Mouse (Mus musculus) spleen, adult 2 months (tissue): ENCODE measurements at regions not wholly inside any gene's neighbourhood (a gene's known extent, or its start where the extent isn't known, plus 50 kb on each side); places are given as distances from the start of the nearest gene placed in this dataset.

Source experiments
- DNase-seq, 2 experiments: peaks; one replicate each; pipeline versions ENCODE4 v3.0.0 to v3.0.0-alpha.2; 2012 to 2021; ENCODE audit warnings: low spot score in 2 of 2, low read depth in 1 of 2
- H3K27ac ChIP-seq: fragments of 200-500 bp; 2 replicates; pipeline ENCODE4 v1.5.1; 2012; ENCODE audit warnings: low read length, inconsistent platforms; ENCODE audit not compliant: insufficient read depth
- H3K27me3 ChIP-seq: fragments of 200-500 bp; 2 replicates; pipeline ENCODE4 v1.6.1; 2012; ENCODE audit warnings: mild to moderate bottlenecking, moderate library complexity, low read length, inconsistent platforms; ENCODE audit not compliant: control insufficient read depth, insufficient read depth
- H3K36me3 ChIP-seq: fragments of 200-500 bp; 2 replicates; pipeline ENCODE4 v1.6.1; 2012; ENCODE audit warnings: mild to moderate bottlenecking, low read length, inconsistent platforms; ENCODE audit not compliant: control insufficient read depth, insufficient read depth
- H3K4me1 ChIP-seq: fragments of 200-500 bp; 2 replicates; pipeline ENCODE4 v1.6.1; 2011; ENCODE audit warnings: inconsistent platforms; ENCODE audit not compliant: control insufficient read depth, insufficient read depth, insufficient read length
- H3K4me3 ChIP-seq: fragments of 200-500 bp; 2 replicates; pipeline ENCODE4 v1.5.1; 2011; ENCODE audit warnings: mild to moderate bottlenecking, inconsistent platforms; ENCODE audit not compliant: insufficient read depth, insufficient read length; ENCODE audit errors: extremely low read depth
- CTCF ChIP-seq: fragments of 200-500 bp; IDR thresholded peaks from 2 replicates; pipeline ENCODE4 v1.5.1; 2011; ENCODE audit warnings: mild to moderate bottlenecking, inconsistent platforms; ENCODE audit not compliant: insufficient read depth, insufficient read length, insufficient replicate concordance; ENCODE audit errors: extremely low read depth
- POLR2A ChIP-seq: fragments of 200-500 bp; IDR thresholded peaks from 2 replicates; pipeline ENCODE4 v1.6.1; 2011; ENCODE audit warnings: low read depth, low read length, inconsistent platforms
- whole genome bisulfite sequencing: fragments of 180-500 bp; shearing (Covaris S2); methylation state at CpG from one replicate; pipeline ENCODE4 v1.1.7; 2018; 5-methylcytosine and 5-hydroxymethylcytosine counted together

DNA sequence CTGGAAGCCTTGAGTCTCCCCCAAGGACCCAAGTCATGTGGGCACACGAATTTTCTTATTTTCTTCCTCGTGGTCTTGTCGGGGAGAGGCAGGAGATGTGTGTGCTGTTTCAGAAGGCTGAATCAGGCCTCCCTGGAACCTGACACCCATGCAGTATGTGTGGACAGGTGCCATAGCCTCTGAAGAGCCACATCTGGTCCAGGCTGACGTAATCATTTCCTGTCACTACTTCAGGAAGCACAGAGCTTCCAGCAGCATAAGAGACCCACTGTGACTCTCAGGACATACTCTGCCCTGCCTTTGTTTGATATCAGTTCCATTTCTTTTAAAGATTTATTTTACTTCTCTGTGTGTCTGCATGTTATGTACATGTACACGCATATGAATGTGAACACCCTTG lies 193.1 kb downstream of the Bcl2l11 start:
- Histone ChIP-seq H3K27ac (no peak overlapping the region), H3K36me3 (no peaks in the 10 kb centered on the region), H3K27me3 (no peaks in the 10 kb centered on the region), H3K4me1 (peaks cover 8% of the 10 kb centered on the region; the same call in 1 of the 2 replicates), H3K4me3 (no peak overlapping the region)
- TF ChIP-seq CTCF (no peak), POLR2A (no peak)
- DNase-seq, result no peak
- WGBS, result 28% methylated on average over 5 of the region's 5 CpGs

DNA sequence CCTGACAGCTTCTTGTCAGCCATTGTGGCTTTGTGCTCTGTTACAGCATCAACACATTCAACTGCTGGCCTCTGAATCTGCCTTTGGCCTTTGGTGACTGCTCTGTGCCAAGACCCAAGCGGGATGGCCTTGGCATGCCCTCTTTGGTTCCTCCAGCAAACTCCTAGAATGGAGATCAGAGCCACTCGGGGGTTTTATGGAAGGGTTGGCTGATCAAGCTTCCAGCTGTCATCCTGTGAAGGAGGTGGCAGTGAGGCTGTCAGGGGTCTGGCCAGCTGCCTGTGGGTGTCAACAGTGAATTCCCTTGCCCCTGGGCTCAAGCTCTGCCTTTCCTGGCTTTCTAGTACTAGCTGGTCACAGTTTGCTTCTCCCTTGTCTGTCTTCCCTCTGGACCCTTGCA lies 195.6 kb downstream of the Bcl2l11 start:
- no peaks in the 10 kb centered on the region for H3K36me3 ChIP-seq
- peaks cover 15% of the 10 kb centered on the region; the same call in 1 of the 2 replicates for H3K4me1 ChIP-seq
- no peak for DNase-seq
- H3K27ac ChIP-seq, result no peak overlapping the region
- H3K4me3 ChIP-seq, result no peak overlapping the region
- no peaks in the 10 kb centered on the region for H3K27me3 ChIP-seq
- 68% methylated on average over 2 of the region's 2 CpGs for WGBS
- TF ChIP-seq POLR2A (no peak), CTCF (no peak)

DNA sequence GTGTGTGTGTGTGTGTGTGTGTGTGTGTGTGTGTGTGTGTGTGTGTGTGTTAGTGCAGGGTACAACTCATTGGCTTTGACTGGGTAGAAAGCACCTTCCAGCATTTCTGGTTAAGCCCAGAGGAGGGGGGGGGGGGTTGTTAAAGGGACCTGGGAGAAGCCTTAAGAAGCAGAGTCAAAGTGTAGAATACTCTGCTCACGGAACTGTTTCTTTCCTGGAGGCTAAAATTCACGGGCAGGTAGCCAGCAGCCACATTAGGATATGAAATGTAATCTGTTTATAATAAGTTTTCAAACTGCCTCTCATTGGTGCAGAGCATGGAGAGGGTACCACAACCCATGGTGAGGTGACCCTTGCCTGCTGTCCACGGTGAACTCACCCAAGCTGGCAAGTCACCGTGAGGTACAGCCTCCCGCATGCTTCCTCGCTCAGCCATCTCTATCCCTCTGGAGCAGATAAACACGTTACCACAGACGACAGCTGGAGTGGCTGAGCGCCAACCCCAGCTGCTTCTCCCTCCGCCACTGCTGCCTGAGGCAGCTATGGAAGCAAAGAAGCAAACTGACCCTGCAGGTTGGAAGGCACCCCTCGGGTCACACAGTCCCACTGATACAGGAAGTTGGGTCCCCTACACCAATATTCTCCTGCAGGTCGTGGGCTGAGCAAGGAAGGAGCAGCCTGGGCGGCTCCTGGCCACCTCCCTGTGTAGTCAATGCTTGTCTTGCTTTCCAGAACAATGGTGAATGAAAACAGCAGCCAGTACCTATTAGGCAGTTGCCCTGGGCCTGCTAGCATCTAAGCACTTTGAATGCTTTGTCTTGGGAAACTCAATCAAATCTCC lies 198.6 kb downstream of the Bcl2l11 start:
- Histone ChIP-seq H3K27ac (no peak overlapping the region), H3K36me3 (no peaks in the 10 kb centered on the region), H3K4me3 (no peak overlapping the region), H3K27me3 (no peaks in the 10 kb centered on the region), H3K4me1 (peaks cover 7% of the 10 kb centered on the region; the same call in 1 of the 2 replicates)
- TF ChIP-seq POLR2A (no peak), CTCF (no peak)
- WGBS, result 45% methylated on average over 13 of the region's 13 CpGs
- no peak for DNase-seq

DNA sequence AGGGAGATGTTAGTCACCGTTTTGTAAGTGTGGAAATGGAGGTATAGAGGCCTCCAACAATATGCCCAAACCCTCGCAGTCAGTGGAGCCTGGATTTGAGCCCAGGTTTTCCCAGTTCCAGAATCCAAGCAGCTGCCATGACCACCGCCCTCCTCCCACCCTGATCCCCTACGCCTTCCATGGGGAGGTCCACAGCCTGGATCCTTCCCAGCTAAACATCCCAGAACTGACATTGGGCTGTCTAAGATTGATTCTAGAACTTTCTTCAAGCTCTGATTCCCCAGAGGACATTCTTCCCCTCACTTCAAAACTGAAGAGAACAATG lies 199.2 kb downstream of the Bcl2l11 start:
- 83% methylated on average over 4 of the region's 4 CpGs for WGBS
- H3K27me3 ChIP-seq, result no peaks in the 10 kb centered on the region
- H3K36me3 ChIP-seq, result no peaks in the 10 kb centered on the region
- peaks cover 7% of the 10 kb centered on the region; the same call in 1 of the 2 replicates for H3K4me1 ChIP-seq
- DNase-seq, result no peak
- TF ChIP-seq CTCF (no peak), POLR2A (no peak)
- no peak overlapping the region for H3K27ac ChIP-seq
- H3K4me3 ChIP-seq, result no peak overlapping the region

DNA sequence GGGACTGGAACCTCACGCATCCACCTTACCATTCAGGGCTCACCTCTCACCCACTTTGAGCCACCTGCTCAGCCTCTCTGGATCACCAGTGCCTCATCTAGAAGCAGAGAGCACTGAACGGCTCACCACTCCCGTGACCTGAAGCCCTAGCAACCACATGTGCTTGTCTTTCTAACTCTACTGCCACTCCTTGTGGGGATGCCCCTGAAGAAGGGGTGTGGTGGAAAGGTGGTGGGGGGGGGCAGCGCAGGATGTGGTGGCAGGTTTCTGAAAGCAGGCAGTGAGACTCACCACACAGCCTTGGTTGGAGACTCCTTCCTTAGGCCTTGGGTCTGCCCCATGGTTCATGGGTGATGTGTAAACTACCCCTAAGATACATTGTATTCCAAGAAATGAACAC lies 199.6 kb downstream of the Bcl2l11 start:
- no peak for TF ChIP-seq POLR2A
- TF ChIP-seq CTCF, result no peak
- Histone ChIP-seq H3K4me1 (peaks cover 7% of the 10 kb centered on the region; the same call in 1 of the 2 replicates), H3K27ac (no peak overlapping the region), H3K36me3 (no peaks in the 10 kb centered on the region), H3K27me3 (no peaks in the 10 kb centered on the region), H3K4me3 (no peak overlapping the region)
- peak; percentile 35 to 69 for DNase-seq
- 49% methylated on average over 4 of the region's 4 CpGs for WGBS

DNA sequence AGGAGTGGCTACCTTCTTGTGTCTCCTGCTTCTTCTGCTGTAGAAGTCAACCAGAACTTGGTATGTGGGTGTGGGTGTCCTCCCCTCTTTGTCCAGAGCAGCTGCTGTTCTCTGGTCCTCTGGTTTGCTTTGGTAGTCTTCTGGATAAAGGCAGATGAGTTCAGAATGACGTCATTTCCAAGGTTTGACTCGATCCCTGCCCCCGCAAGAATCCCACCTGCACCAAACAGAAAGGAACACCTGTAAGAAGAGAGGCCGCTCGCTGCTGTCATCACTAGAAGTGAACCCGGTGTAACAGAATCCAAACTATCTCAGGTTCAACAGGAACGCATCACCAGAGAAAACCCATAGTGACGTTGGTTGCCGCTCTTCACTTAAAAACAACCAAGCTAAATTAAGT lies 205.0 kb downstream of the Bcl2l11 start:
- Histone ChIP-seq H3K4me1 (no peaks in the 10 kb centered on the region; the same call in 1 of the 2 replicates), H3K27ac (no peak overlapping the region), H3K36me3 (no peaks in the 10 kb centered on the region), H3K4me3 (no peak overlapping the region), H3K27me3 (no peaks in the 10 kb centered on the region)
- no peak for DNase-seq
- TF ChIP-seq POLR2A (no peak), CTCF (no peak)
- WGBS, result 86% methylated on average over 9 of the region's 9 CpGs

DNA sequence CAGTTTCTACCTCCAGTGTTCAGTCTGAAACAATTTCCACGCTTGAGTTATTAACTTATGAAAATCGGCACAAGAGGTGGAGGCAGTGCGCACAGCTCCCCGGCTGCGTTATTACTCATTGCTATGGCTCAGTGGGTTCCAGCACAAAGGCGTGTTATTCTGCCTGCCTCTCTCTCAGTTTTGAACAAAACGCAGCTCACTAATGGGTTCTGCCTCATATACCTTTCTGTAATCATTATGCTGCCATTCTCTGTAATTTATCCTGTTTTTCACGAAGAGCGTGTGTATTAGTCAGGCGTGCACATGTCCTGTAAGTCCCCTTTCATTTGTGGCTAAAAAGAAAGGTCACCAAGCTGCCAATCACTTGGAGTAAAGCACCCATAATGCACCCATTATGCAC lies 205.4 kb downstream of the Bcl2l11 start:
- Histone ChIP-seq H3K27ac (no peak overlapping the region), H3K36me3 (no peaks in the 10 kb centered on the region), H3K4me1 (no peaks in the 10 kb centered on the region; the same call in 1 of the 2 replicates), H3K27me3 (no peaks in the 10 kb centered on the region), H3K4me3 (no peak overlapping the region)
- no peak for DNase-seq
- TF ChIP-seq CTCF, result no peak
- TF ChIP-seq POLR2A, result no peak
- WGBS, result 82% methylated on average over 10 of the region's 10 CpGs
